Mouse (Mus musculus) heart, embryonic 12.5 days (tissue): ENCODE data around the gene Glycam1. TPM values are rescaled to one million over a fixed set of nuclear protein-coding genes. Genes with fewer than 3 reads are reported as not detected.
"Not testable (repeated sequence)": the region's sequence is repeated elsewhere in the genome, so short reads cannot be mapped to it uniquely, and the experiment has no call there.

Experiments
- ATAC-seq: fragments of 200-750 bp; cut with Nextera tagmentation; 2 replicates; pipeline ENCODE4 v1.8.0; 2017; ENCODE audit warnings: moderate TSS enrichment, moderate library complexity; ENCODE audit not compliant: insufficient number of reproducible peaks, low FRiP score
- H3K27ac ChIP-seq: fragments of 300-500 bp; sonication (generic); 2 replicates; pipeline ENCODE4 v1.5.1; 2016; ENCODE audit warnings: mild to moderate bottlenecking, moderate library complexity; ENCODE audit not compliant: poor library complexity, severe bottlenecking
- H3K27me3 ChIP-seq: fragments of 300-500 bp; sonication (generic); replicated peaks from 2 replicates; pipeline ENCODE4 v1.6.1; 2016; ENCODE audit warnings: mild to moderate bottlenecking, moderate library complexity
- H3K36me3 ChIP-seq: fragments of 300-500 bp; sonication (generic); 2 replicates; pipeline ENCODE4 v1.6.1; 2016; ENCODE audit warnings: mild to moderate bottlenecking, moderate library complexity
- H3K4me1 ChIP-seq: fragments of 300-500 bp; sonication (generic); replicated peaks from 2 replicates; pipeline ENCODE4 v1.6.1; 2016; ENCODE audit warnings: mild to moderate bottlenecking
- H3K4me2 ChIP-seq: fragments of 300-500 bp; sonication (generic); 2 replicates; pipeline ENCODE4 v1.6.1; 2016; ENCODE audit warnings: mild to moderate bottlenecking, moderate library complexity
- H3K4me3 ChIP-seq: fragments of 300-500 bp; sonication (generic); 2 replicates; pipeline ENCODE4 v1.5.1; 2016; ENCODE audit warnings: mild to moderate bottlenecking
- H3K9ac ChIP-seq: fragments of 300-500 bp; sonication (generic); 2 replicates; pipeline ENCODE4 v1.6.1; 2016; ENCODE audit warnings: mild to moderate bottlenecking, moderate library complexity
- H3K9me3 ChIP-seq: fragments of 300-500 bp; sonication (generic); replicated peaks from 2 replicates; pipeline ENCODE4 v1.6.1; 2016; ENCODE audit warnings: mild to moderate bottlenecking, moderate library complexity
- WGBS: fragments of 180-500 bp; shearing (Covaris S2); methylation state at CpG from one replicate; pipeline ENCODE4 v1.1.7; 2016; 5-methylcytosine and 5-hydroxymethylcytosine counted together
- polyA plus RNA-seq: library from polyadenylated mRNA; unstranded; fragments of >200 nt; fragmentation: Nextera tagmentation; extraction: Ambion mirVana; gene quantifications from 2 replicates; pipeline ENCODE4 v1.2.1, GENCODE M21; 2016

Gene Glycam1
- not detected in 2 replicates for polyA plus RNA-seq

DNA sequence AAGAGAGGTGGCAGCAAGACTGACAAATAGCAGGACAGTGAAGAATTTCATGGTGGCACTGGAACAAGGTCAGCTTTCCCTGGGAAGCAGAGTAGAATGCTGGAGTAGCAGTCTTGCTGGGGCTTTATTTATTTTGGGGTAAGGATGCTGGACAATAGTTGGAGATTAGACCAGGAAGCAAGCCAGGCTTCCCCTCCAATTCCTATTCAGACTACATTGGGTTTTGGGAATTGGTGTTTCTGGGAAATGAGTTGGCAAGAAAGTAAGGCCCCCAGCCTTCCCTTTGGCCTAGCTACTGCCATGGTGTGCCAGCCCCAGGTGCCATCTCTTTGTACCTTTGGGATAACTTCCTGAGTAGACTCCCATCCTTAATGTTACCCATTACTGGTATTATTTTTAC, at the start of gene Glycam1:
Gene Glycam1, minus strand, starts transcription at position 101 of the 400 bp plus-strand sequence.
- Histone ChIP-seq H3K36me3 (no peaks in the 10 kb centered on the region), H3K27me3 (no peaks in the 10 kb centered on the region; the same call in 1 of the 2 replicates), H3K9ac (no peak within 1 kb of the TSS), H3K27ac (no peak within 1 kb of the TSS), H3K4me2 (no peak within 1 kb of the TSS), H3K4me3 (no peak within 1 kb of the TSS), H3K9me3 (no peaks in the 10 kb centered on the region), H3K4me1 (no peaks in the 10 kb centered on the region)
- ATAC-seq, result no peak

DNA sequence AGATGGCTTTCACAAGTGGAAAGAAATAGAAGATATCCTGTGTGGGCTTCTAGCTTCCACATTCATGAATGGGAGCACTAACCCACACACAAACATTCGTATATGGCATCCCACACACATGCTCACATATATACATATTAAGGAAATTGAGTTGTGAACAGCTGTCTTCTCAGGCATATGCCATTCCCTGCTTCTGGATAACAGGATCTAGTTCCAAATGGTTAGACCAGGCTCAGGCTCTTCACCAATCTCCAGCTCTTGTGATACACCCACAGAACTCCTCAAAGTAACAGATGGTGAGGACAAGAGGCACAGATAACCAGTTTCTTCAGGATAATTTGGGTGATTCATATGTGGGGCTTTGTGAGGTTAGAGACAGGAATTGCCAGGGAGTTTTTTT, 39.6 kb upstream of the Glycam1 start:
- Histone ChIP-seq H3K4me2 (no peak overlapping the region), H3K9ac (no peak overlapping the region), H3K4me1 (no peaks in the 10 kb centered on the region), H3K27me3 (no peaks in the 10 kb centered on the region), H3K36me3 (no peaks in the 10 kb centered on the region), H3K27ac (no peak overlapping the region), H3K4me3 (no peak overlapping the region), H3K9me3 (peaks cover 7% of the 10 kb centered on the region)
- WGBS, result 74% methylated on average over 1 of the region's 1 CpGs
- no peak for ATAC-seq

DNA sequence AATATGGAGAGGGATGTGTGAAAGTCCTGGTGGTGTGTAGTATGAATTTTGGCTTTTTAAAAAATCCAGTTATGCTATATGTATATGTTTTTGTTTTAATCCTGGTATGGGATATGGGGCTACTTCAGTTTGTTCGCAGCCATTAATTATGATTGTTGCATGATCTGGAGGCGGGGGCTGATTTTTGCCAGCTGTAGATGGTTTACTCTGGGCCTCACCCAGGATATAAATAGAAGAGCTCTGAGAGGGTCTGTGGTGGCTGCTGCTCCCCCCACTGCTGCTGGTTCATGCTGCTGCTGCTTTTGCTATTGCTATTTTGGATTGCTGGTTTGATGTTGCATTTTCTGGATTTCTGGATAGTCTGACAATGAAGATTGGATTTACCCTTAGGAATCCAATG, 25.9 kb upstream of the Glycam1 start:
- H3K27me3 ChIP-seq, result no peaks in the 10 kb centered on the region
- WGBS, result 60% methylated on average over 2 of the region's 2 CpGs
- H3K27ac ChIP-seq, result no peak overlapping the region
- no peak for ATAC-seq
- no peaks in the 10 kb centered on the region for H3K9me3 ChIP-seq
- H3K4me2 ChIP-seq, result no peak overlapping the region
- peaks cover 3% of the 10 kb centered on the region; the same call in 1 of the 2 replicates for H3K4me1 ChIP-seq
- no peak overlapping the region for H3K4me3 ChIP-seq
- H3K9ac ChIP-seq, result no peak overlapping the region
- no peaks in the 10 kb centered on the region for H3K36me3 ChIP-seq

DNA sequence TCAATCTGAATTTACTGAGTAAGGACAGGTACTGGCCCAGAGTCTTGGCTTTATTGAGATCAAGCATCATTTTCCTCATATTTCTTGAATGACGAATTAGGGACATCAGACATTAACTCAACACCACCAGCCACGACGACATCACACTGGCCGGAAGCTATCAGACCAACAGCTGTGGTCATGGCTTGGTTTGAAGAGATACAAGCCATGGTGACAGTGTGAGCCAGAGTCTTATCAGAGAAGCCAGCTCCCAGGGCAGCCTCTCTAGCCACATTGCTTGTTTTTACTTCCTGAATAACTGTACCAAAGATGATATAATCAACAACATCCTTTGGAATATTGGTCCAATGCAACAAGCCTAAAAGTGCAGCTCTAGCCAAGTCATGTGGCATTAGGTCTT, 22.9 kb upstream of the Glycam1 start:
- not testable (repeated sequence) for ATAC-seq, H3K27ac ChIP-seq, H3K27me3 ChIP-seq, H3K36me3 ChIP-seq, H3K4me2 ChIP-seq, H3K9ac ChIP-seq, H3K4me1 ChIP-seq, H3K9me3 ChIP-seq, H3K4me3 ChIP-seq
- 68% methylated on average over 4 of the region's 4 CpGs for WGBS

DNA sequence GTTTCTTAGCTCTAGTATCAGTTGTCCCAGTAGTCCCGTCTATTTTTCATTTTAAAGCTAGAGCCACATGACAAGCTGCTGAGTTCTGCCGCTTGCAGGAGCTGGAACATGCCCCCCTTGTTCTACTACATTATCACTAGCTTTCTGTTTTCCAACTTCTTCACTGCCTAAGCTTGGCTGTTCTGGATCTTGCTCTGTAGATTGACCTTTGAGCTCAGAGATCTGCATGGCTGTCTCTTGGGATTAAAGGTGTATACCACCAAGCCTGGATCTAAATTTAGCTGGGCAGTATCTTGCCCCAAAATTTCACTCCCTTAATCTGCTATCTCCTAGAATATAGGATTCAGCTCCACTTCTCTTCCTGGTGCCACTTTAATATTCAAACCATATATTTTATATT, 21.0 kb upstream of the Glycam1 start:
- no peak overlapping the region for H3K4me3 ChIP-seq
- H3K9me3 ChIP-seq, result no peaks in the 10 kb centered on the region
- H3K4me1 ChIP-seq, result peaks cover 2% of the 10 kb centered on the region; the same call in 1 of the 2 replicates
- H3K27ac ChIP-seq, result no peak overlapping the region
- no peaks in the 10 kb centered on the region for H3K27me3 ChIP-seq
- 71% methylated on average over 2 of the region's 2 CpGs for WGBS
- H3K36me3 ChIP-seq, result no peaks in the 10 kb centered on the region
- H3K4me2 ChIP-seq, result no peak overlapping the region
- no peak for ATAC-seq
- H3K9ac ChIP-seq, result no peak overlapping the region

DNA sequence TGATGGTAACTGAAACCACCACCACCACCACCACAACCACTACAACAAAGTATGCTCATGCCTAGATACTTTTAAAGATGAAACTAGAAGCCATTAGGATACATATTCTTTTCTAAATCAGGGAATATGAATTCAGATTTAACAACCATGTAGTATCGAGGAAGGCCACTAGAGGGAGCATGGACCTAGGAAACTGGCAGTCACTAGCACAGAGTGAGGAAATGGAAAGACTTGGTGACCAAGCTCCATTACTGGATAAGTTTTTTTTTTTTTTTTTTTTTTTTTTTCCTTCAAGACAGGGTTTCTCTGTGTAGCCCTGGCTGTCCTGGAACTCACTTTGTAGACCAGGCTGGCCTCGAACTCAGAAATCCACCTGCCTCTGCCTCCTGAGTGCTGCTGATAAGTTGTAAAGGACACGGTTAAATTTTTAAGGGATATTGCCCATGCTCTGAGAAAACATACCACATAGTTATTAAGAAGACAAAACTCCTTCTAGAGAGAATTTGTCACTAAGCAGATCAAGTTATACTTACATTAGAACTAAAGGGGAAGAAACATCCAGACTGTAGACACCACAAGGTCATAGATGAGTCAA, 12.7 kb downstream of the Glycam1 start:
- no peak for ATAC-seq
- Histone ChIP-seq H3K4me2 (no peak overlapping the region), H3K27me3 (no peaks in the 10 kb centered on the region), H3K9me3 (no peaks in the 10 kb centered on the region), H3K4me3 (no peak overlapping the region), H3K4me1 (no peaks in the 10 kb centered on the region), H3K36me3 (no peaks in the 10 kb centered on the region), H3K9ac (no peak overlapping the region), H3K27ac (no peak overlapping the region)
- 40% methylated on average over 3 of the region's 3 CpGs for WGBS

DNA sequence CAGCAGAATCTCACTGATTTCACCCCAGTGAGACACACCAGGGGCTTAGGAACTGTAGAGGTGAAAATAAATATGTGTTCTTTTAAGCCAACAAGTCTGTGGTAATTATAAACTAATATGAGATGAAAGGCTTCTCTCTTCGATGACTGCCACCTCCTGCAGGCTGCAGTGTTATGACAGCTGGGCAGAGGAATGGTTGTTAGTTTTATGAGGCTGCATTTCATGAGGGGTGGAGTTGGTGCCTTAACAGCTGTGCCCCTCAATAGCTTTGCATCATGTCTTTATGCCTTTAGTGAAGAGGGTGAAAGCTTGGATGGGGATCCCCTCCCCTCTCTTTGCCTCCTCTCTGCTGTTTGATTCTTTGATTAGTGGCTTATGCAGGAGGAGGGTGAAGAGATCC, 13.8 kb downstream of the Glycam1 start:
- no peaks in the 10 kb centered on the region for H3K9me3 ChIP-seq
- H3K9ac ChIP-seq, result no peak overlapping the region
- 18% methylated on average over 1 of the region's 1 CpGs for WGBS
- H3K4me3 ChIP-seq, result no peak overlapping the region
- H3K36me3 ChIP-seq, result no peaks in the 10 kb centered on the region
- no peak for ATAC-seq
- H3K27me3 ChIP-seq, result no peaks in the 10 kb centered on the region
- no peaks in the 10 kb centered on the region for H3K4me1 ChIP-seq
- H3K27ac ChIP-seq, result no peak overlapping the region
- no peak overlapping the region for H3K4me2 ChIP-seq

GRCm38 (mm10) chr15:103549475-103549874, 15.4 kb downstream of the Glycam1 start:
- H3K27ac ChIP-seq, result no peak overlapping the region
- no peak overlapping the region for H3K4me2 ChIP-seq
- no peaks in the 10 kb centered on the region for H3K4me1 ChIP-seq
- no peaks in the 10 kb centered on the region for H3K9me3 ChIP-seq
- H3K27me3 ChIP-seq, result no peaks in the 10 kb centered on the region
- no peak for ATAC-seq
- no peak overlapping the region for H3K4me3 ChIP-seq
- H3K9ac ChIP-seq, result no peak overlapping the region
- no peaks in the 10 kb centered on the region for H3K36me3 ChIP-seq
- 85% methylated on average over 1 of the region's 1 CpGs for WGBS

GRCm38 (mm10) chr15:103547983-103548382, 16.9 kb downstream of the Glycam1 start:
- H3K4me2 ChIP-seq, result no peak overlapping the region
- H3K27me3 ChIP-seq, result no peaks in the 10 kb centered on the region
- H3K4me3 ChIP-seq, result no peak overlapping the region
- H3K9me3 ChIP-seq, result no peaks in the 10 kb centered on the region
- WGBS, result 73% methylated on average over 3 of the region's 3 CpGs
- H3K4me1 ChIP-seq, result no peaks in the 10 kb centered on the region
- H3K27ac ChIP-seq, result no peak overlapping the region
- no peak for ATAC-seq
- no peaks in the 10 kb centered on the region for H3K36me3 ChIP-seq
- no peak overlapping the region for H3K9ac ChIP-seq

GRCm38 (mm10) chr15:103542526-103542925, 22.4 kb downstream of the Glycam1 start:
- no peak for ATAC-seq
- no peak overlapping the region for H3K4me2 ChIP-seq
- 0 out of 2 replicates have a peak, but pooled peaks cover 3% of the 10 kb centered on the region for H3K4me1 ChIP-seq
- no peaks in the 10 kb centered on the region for H3K36me3 ChIP-seq
- H3K9ac ChIP-seq, result no peak overlapping the region
- no peak overlapping the region for H3K27ac ChIP-seq
- no peak overlapping the region for H3K4me3 ChIP-seq
- H3K27me3 ChIP-seq, result peaks cover 24% of the 10 kb centered on the region
- H3K9me3 ChIP-seq, result no peaks in the 10 kb centered on the region

GRCm38 (mm10) chr15:103540646-103541045, 24.2 kb downstream of the Glycam1 start:
- Histone ChIP-seq H3K9ac (no peak overlapping the region), H3K27me3 (peaks cover 24% of the 10 kb centered on the region), H3K27ac (no peak overlapping the region), H3K36me3 (no peaks in the 10 kb centered on the region), H3K4me3 (no peak overlapping the region), H3K4me1 (peaks cover 11% of the 10 kb centered on the region), H3K4me2 (no peak overlapping the region), H3K9me3 (no peaks in the 10 kb centered on the region)
- 50% methylated on average over 1 of the region's 1 CpGs for WGBS
- no peak for ATAC-seq

GRCm38 (mm10) chr15:103539259-103539658, 25.6 kb downstream of the Glycam1 start:
- Histone ChIP-seq H3K27ac (no peak overlapping the region), H3K36me3 (no peaks in the 10 kb centered on the region), H3K9me3 (no peaks in the 10 kb centered on the region), H3K4me1 (peaks cover 16% of the 10 kb centered on the region), H3K4me3 (no peak overlapping the region), H3K9ac (no peak overlapping the region), H3K27me3 (peaks cover 28% of the 10 kb centered on the region), H3K4me2 (no peak overlapping the region)
- ATAC-seq, result no peak
- 63% methylated on average over 2 of the region's 2 CpGs for WGBS
